Mouse (Mus musculus) intestine, postnatal 0 days (tissue): ENCODE results near the gene Rbm24. TPM values are rescaled to one million over a fixed set of nuclear protein-coding genes. Genes with fewer than 3 reads are reported as not detected.

Source experiments
- ATAC-seq: fragments of 200-750 bp; cut with Nextera tagmentation; 2 replicates; pipeline ENCODE4 v1.8.0; 2017; ENCODE audit warnings: mild to moderate bottlenecking, moderate TSS enrichment, moderate library complexity
- H3K27ac ChIP-seq: fragments of 300-500 bp; sonication (generic); 2 replicates; pipeline ENCODE4 v1.5.1; 2014; ENCODE audit warnings: mild to moderate bottlenecking, low read depth, low read length, moderate library complexity
- H3K27me3 ChIP-seq: fragments of 300-500 bp; sonication (generic); replicated peaks from 2 replicates; pipeline ENCODE4 v1.6.1; 2014; ENCODE audit warnings: low read length, mixed read lengths; ENCODE audit not compliant: control insufficient read depth, insufficient read depth
- H3K36me3 ChIP-seq: fragments of 300-500 bp; sonication (generic); 2 replicates; pipeline ENCODE4 v1.6.1; 2014; ENCODE audit warnings: mild to moderate bottlenecking, moderate library complexity; ENCODE audit not compliant: control insufficient read depth, insufficient read depth
- H3K4me1 ChIP-seq: fragments of 300-500 bp; sonication (generic); replicated peaks from 2 replicates; pipeline ENCODE4 v1.6.1; 2014; ENCODE audit warnings: antibody characterized with exemption, low read length, mixed read lengths; ENCODE audit not compliant: control insufficient read depth, insufficient read depth
- H3K4me2 ChIP-seq: fragments of 300-500 bp; sonication (generic); replicated peaks from 2 replicates; pipeline ENCODE4 v1.6.1; 2014; ENCODE audit warnings: low read depth, mild to moderate bottlenecking, moderate library complexity
- H3K4me3 ChIP-seq: fragments of 300-500 bp; sonication (generic); 2 replicates; pipeline ENCODE4 v1.5.1; 2014; ENCODE audit warnings: low read depth, low read length
- H3K9ac ChIP-seq: fragments of 300-500 bp; sonication (generic); 2 replicates; pipeline ENCODE4 v1.6.1; 2014; ENCODE audit warnings: mild to moderate bottlenecking, low read depth, low read length
- H3K9me3 ChIP-seq: fragments of 300-500 bp; sonication (generic); 2 replicates; pipeline ENCODE4 v1.6.1; 2016; ENCODE audit warnings: mixed run types; ENCODE audit not compliant: control insufficient read depth
- CTCF ChIP-seq: sonication (generic); IDR thresholded peaks from 2 replicates; pipeline ENCODE4 v1.5.1; 2016; ENCODE audit warnings: low read depth, mild to moderate bottlenecking, control low read depth, antibody characterized with exemption, moderate library complexity
- WGBS: fragments of 180-500 bp; shearing (Covaris S2); extraction: QIAGEN DNeasy Blood & Tissue Kit; methylation state at CpG from one replicate; pipeline ENCODE4 v1.1.7; 2014; 5-methylcytosine and 5-hydroxymethylcytosine counted together
- polyA plus RNA-seq: library from polyadenylated mRNA; unstranded; fragments of >200 nt; fragmentation: Nextera tagmentation; extraction: Ambion mirVana; gene quantifications from 2 replicates; pipeline ENCODE4 v1.2.1, GENCODE M21; 2015

The Rbm24 gene
- polyA plus RNA-seq, 1 experiment from 2014 or later = 2.8 TPM

- 65% methylated on average over 8 of the region's 8 CpGs for WGBS
- Histone ChIP-seq H3K4me1 (no peaks in the 10 kb centered on the region), H3K4me2 (no peak overlapping the region), H3K27ac (no peak overlapping the region), H3K36me3 (no peaks in the 10 kb centered on the region), H3K9ac (no peak overlapping the region), H3K9me3 (no peaks in the 10 kb centered on the region), H3K27me3 (no peaks in the 10 kb centered on the region), H3K4me3 (no peak overlapping the region)
- ATAC-seq = no peak
- no peak for TF ChIP-seq CTCF
These were observed 50.0 kb downstream of the Rbm24 start for GRCm38 (mm10) chr13:46468251-46468650.

GRCm38 (mm10) chr13:46469536-46469935 lies 51.3 kb downstream of the Rbm24 start:
- TF ChIP-seq CTCF = no peak
- Histone ChIP-seq H3K4me3 (no peak overlapping the region), H3K9ac (no peak overlapping the region), H3K4me1 (no peaks in the 10 kb centered on the region), H3K36me3 (no peaks in the 10 kb centered on the region), H3K27me3 (no peaks in the 10 kb centered on the region), H3K27ac (no peak overlapping the region), H3K4me2 (no peak overlapping the region), H3K9me3 (no peaks in the 10 kb centered on the region)
- 88% methylated on average over 2 of the region's 2 CpGs for WGBS
- ATAC-seq = no peak

Other genes with a start within 250 kb of the Rbm24 start
- gene Stmnd1, start 144.7 kb upstream of the Rbm24 start, polyA plus RNA-seq = 0.42 and 0.60 TPM in 2 replicates
- gene Cap2, start 83.4 kb downstream of the Rbm24 start, polyA plus RNA-seq = 6.3 and 7.0 TPM in 2 replicates